Mouse (Mus musculus) neural tube, embryonic 11.5 days (tissue): ENCODE results near the gene Sorbs1. TPM values are rescaled to one million over a fixed set of nuclear protein-coding genes. Genes with fewer than 3 reads are reported as not detected.

Source experiments
- ATAC-seq: fragments of 200-750 bp; cut with Nextera tagmentation; 2 replicates; pipeline ENCODE4 v1.8.0; 2017; ENCODE audit warnings: moderate number of reproducible peaks, mild to moderate bottlenecking, moderate TSS enrichment, moderate library complexity; ENCODE audit not compliant: insufficient read depth, low FRiP score, low TSS enrichment
- DNase-seq: peaks from one replicate; pipeline ENCODE4 v3.0.0-alpha.2; 2015; ENCODE audit warnings: low spot score
- H3K27ac ChIP-seq: fragments of 300-500 bp; sonication (generic); 2 replicates; pipeline ENCODE4 v1.5.1; 2014; ENCODE audit warnings: low read depth, mild to moderate bottlenecking, low read length
- H3K27me3 ChIP-seq: fragments of 300-500 bp; sonication (generic); 2 replicates; pipeline ENCODE4 v1.6.1; 2014; ENCODE audit warnings: mild to moderate bottlenecking, low read length, mixed read lengths; ENCODE audit not compliant: control insufficient read depth, insufficient read depth
- H3K36me3 ChIP-seq: fragments of 300-500 bp; sonication (generic); 2 replicates; pipeline ENCODE4 v1.6.1; 2014; ENCODE audit warnings: mild to moderate bottlenecking, low read length, moderate library complexity, mixed read lengths; ENCODE audit not compliant: control insufficient read depth, insufficient read depth
- H3K4me1 ChIP-seq: fragments of 300-500 bp; sonication (generic); 2 replicates; pipeline ENCODE4 v1.6.1; 2014; ENCODE audit warnings: low read length, mixed read lengths; ENCODE audit not compliant: control insufficient read depth, insufficient read depth
- H3K4me2 ChIP-seq: fragments of 300-500 bp; sonication (generic); 2 replicates; pipeline ENCODE4 v1.6.1; 2014; ENCODE audit warnings: low read depth, mild to moderate bottlenecking, moderate library complexity
- H3K4me3 ChIP-seq: fragments of 300-500 bp; sonication (generic); 2 replicates; pipeline ENCODE4 v1.5.1; 2014; ENCODE audit warnings: low read depth, low read length
- H3K9ac ChIP-seq: fragments of 300-500 bp; sonication (generic); 2 replicates; pipeline ENCODE4 v1.6.1; 2014; ENCODE audit warnings: mild to moderate bottlenecking, low read length
- H3K9me3 ChIP-seq: fragments of 300-500 bp; sonication (generic); 2 replicates; pipeline ENCODE4 v1.6.1; 2016; ENCODE audit warnings: low read length; ENCODE audit not compliant: control insufficient read depth
- WGBS: fragments of 180-500 bp; shearing (Covaris S2); extraction: QIAGEN DNeasy Blood & Tissue Kit; methylation state at CpG from one replicate; pipeline ENCODE4 v1.1.7; 2014; 5-methylcytosine and 5-hydroxymethylcytosine counted together
- polyA plus RNA-seq: library from polyadenylated mRNA; unstranded; fragments of >200 nt; fragmentation: Nextera tagmentation; extraction: Ambion mirVana; gene quantifications from 2 replicates; pipeline ENCODE4 v1.2.1, GENCODE M21; 2014

The Sorbs1 gene
- polyA plus RNA-seq, 1 experiment from 2014 or later = 91.2 TPM

DNA sequence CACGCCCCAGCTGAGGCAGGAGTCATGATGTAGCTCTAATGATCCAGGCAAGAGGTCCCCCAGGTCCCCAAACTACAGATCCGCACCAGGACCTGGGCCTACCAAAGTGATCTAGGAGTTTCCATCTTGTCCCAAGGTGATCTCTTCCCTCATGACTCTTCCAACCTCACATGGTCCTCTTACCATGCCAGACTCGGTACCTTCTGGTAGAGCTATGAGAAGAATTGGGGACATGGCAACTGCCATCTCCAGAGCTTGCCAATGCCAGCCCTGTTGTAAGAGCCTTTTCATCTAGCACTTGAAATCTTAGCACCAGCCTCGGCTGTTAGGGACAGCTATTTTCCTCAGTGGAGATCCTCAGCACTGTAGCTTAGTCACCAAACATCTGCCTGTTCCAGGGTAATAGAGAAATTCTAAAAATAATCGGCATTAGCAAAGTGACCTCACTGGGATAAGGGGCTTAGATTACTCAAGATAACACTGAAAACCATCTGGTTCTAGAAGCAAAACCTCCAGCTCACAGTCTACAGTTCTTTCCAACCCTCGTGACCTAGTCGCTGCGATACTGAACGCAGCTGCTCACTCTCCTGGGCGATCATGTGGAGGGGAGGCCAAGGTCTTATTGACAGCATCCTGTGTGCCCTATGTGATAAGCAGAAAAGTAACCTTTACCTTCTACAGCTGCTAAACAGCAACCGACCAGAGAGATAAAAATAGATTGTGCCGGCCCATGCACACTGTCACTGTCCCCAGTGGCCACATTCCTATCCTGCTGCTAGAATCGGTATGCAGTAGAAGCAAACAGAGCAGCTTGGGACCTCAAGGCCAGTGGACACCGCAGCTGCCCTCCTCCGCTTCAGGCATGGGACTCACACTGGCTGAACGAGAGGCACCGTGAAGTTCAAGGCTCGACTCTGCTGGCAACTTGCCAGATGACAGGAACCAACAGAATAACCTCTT is 143.4 kb downstream of the Sorbs1 start:
- DNase-seq (no peak), ATAC-seq (no peak)
- H3K4me1 ChIP-seq = no peaks in the 10 kb centered on the region
- H3K9me3 ChIP-seq = no peaks in the 10 kb centered on the region
- no peak overlapping the region for H3K4me2 ChIP-seq
- WGBS = 85% methylated on average over 18 of the region's 18 CpGs
- no peaks in the 10 kb centered on the region for H3K36me3 ChIP-seq
- no peak overlapping the region for H3K4me3 ChIP-seq
- no peak overlapping the region for H3K9ac ChIP-seq
- H3K27me3 ChIP-seq = no peaks in the 10 kb centered on the region
- H3K27ac ChIP-seq = no peak overlapping the region

DNA sequence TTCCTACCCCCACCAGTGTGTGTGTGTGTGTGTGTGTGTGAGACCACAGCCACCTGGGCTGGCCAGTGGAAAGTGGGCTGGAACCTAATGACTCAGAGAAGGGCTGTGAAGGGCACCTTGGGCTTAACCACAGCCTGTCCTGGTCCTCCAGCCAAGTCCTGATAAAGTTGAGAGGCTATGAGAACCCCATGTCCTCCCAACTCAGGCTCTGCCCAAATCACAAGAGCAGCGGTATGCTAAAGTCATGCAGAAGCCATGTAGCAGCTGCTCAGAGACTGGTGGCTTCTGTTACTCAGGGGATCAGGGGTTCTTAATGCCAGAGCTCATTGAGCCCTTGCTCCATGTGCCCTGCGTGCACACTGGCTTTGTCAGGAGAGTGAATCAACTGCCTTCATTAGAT is 145.1 kb downstream of the Sorbs1 start:
- Histone ChIP-seq H3K4me2 (no peak overlapping the region), H3K27me3 (no peaks in the 10 kb centered on the region), H3K4me3 (no peak overlapping the region), H3K27ac (no peak overlapping the region), H3K4me1 (no peaks in the 10 kb centered on the region), H3K36me3 (no peaks in the 10 kb centered on the region; the same call in 1 of the 2 replicates), H3K9ac (no peak overlapping the region), H3K9me3 (no peaks in the 10 kb centered on the region)
- no peak for DNase-seq
- no peak for ATAC-seq
- 94% methylated on average over 2 of the region's 2 CpGs for WGBS

DNA sequence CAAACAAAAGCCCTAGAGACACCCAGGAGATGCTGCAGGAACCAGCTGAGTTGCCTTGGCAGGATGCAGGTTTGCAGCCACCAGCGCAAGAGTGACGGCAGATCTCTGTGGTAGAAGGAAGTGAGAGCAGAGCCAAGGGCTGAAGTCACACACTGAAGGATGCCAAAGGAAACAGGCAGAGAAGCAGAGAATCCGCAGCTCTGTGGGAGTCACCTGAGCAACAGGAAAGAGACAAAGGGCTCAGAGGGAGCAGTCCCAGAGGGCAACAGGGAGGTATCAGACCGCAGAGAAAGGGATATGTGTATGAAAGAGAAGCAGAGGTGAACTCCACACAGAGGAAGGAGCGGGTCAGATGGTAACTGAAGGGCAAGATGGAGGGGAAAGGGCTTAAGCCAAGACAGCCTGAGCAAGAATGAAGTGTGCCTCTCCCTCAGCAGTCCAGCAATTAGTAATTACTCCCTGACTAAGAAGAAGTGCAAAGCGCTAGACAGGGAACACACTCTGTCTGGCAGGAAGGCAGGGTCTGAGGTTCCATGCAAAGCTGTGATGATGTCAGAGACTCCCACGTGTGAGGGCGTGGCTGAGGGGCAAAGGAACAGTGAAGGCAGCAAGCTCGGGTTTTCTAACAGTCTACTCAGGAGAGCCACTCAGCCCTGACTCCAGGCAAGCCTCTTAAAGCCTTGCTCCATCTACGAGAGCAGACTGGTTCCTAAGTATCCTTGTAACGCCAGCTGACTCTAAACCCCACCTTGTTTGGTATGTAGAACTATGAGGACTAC is 147.2 kb downstream of the Sorbs1 start:
- Histone ChIP-seq H3K36me3 (no peaks in the 10 kb centered on the region; the same call in 1 of the 2 replicates), H3K9me3 (no peaks in the 10 kb centered on the region), H3K27ac (no peak overlapping the region), H3K4me3 (no peak overlapping the region), H3K4me2 (no peak overlapping the region), H3K9ac (no peak overlapping the region), H3K27me3 (no peaks in the 10 kb centered on the region), H3K4me1 (no peaks in the 10 kb centered on the region)
- no peak for ATAC-seq
- 48% methylated on average over 11 of the region's 11 CpGs for WGBS
- DNase-seq = peak; percentile 33

DNA sequence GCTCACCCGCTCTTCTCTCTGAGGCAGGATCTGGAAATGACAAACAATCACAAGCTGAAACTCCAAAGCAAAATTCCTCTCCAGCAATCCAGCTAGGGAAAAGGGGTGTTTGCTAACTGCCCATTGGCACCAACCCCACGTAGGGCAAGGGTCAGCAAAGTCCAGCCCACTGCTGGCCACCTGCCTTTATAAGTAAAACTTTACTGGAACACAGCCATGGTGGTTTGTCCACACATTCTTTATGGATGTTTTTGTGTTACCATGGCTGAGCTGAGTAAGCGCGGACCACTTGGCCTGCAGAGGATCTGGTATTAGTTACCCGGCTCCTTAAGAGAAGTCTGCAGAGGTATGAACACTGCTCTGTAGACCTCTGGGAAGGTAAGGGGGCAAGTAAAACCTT is 148.4 kb downstream of the Sorbs1 start:
- no peak for ATAC-seq
- Histone ChIP-seq H3K27me3 (no peaks in the 10 kb centered on the region), H3K9ac (no peak overlapping the region), H3K4me3 (no peak overlapping the region), H3K9me3 (no peaks in the 10 kb centered on the region), H3K27ac (no peak overlapping the region), H3K4me2 (no peak overlapping the region), H3K4me1 (no peaks in the 10 kb centered on the region), H3K36me3 (no peaks in the 10 kb centered on the region; the same call in 1 of the 2 replicates)
- WGBS = 88% methylated on average over 5 of the region's 5 CpGs
- DNase-seq = no peak

DNA sequence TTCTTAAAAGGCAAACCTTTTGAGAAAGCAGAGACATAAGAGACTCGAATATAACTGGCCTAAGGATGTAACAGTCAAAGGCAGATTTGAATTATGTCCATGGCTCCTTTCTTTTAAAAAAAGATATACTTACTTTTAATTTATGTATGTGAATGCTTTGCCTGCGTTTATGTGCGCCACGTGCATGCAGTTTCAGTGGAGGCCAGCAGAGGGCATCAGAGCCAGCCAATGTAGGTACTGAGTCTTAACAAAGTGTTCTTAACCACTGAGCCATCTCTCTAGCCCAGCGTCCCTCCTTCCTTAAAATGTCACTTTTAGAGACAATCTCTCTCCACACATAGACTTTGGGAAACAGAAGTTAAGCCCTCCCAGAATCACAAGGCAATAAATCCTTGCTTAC is 150.1 kb downstream of the Sorbs1 start:
- no peak overlapping the region for H3K27ac ChIP-seq
- no peaks in the 10 kb centered on the region; the same call in 1 of the 2 replicates for H3K36me3 ChIP-seq
- H3K9me3 ChIP-seq = no peaks in the 10 kb centered on the region
- WGBS = 95% methylated on average over 5 of the region's 5 CpGs
- H3K4me3 ChIP-seq = no peak overlapping the region
- H3K27me3 ChIP-seq = no peaks in the 10 kb centered on the region
- no peak for DNase-seq
- H3K9ac ChIP-seq = no peak overlapping the region
- H3K4me2 ChIP-seq = no peak overlapping the region
- no peaks in the 10 kb centered on the region for H3K4me1 ChIP-seq
- ATAC-seq = no peak

DNA sequence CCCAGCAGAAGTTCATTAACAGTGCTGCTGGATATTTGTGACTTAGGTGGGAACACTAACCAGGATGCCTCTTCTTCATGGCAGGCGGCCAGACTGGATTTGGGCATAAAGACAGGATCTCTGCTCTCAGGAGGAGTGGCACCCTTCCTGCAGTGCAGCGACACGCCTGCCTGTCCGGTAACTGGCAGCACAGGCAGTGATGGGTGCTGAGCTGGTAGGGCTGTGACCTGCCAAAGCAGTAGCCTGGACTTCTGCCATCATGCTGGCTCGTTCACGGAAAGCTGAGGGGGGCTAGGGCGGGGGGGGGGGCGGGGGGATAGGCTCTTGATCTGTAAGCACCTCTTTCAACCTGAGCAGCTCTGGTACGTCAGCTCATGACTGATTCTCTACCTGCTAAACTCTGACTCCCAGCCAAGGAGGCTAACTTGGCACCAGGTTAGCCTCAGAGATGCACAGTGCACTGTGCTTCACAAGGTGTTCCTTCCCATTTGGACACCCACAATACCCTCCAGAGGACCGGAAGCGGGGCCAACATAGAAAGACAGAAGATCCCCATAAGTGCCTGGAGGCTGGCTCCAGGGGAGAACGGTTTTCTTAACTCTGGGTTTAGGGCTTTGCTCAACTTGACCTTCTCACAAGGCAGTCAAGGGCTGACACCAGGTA is 151.2 kb downstream of the Sorbs1 start:
- 86% methylated on average over 12 of the region's 12 CpGs for WGBS
- H3K4me1 ChIP-seq = no peaks in the 10 kb centered on the region
- no peak for ATAC-seq

DNA sequence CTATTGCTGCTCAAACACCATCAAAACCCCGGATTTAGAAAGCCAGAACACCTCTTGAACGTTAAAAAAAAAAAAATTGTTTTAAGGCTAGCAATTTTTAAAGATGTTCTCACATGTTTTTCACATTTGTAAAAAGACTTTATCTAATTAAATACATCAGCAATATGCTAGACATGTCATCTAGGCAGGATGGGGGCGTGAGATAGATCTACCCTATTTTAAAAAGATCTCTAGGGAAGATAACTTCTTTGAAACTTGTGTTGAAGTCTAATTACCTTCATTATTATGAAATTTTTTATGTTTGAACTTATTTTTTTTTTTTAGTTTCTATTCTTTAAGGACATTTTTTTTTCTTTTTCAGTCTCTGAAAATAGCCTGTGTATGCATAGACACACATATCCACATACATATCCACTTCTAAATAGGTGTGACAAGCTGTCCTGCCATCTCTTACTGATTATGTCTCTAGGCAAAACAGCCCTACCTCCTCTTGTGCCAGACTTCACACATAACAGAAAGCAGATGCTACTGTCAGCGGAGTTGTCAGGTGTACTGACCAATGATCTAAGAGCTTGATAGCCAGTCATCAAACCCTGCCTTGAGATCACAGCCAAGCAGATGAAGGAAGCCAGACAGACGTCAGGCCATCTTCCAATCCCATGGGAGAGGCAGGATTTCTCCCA is 153.7 kb downstream of the Sorbs1 start:
- no peak overlapping the region for H3K9ac ChIP-seq
- no peak overlapping the region for H3K4me3 ChIP-seq
- H3K27me3 ChIP-seq = no peaks in the 10 kb centered on the region
- DNase-seq (no peak), ATAC-seq (no peak)
- H3K27ac ChIP-seq = no peak overlapping the region
- no peaks in the 10 kb centered on the region; the same call in 1 of the 2 replicates for H3K36me3 ChIP-seq
- no peak overlapping the region for H3K4me2 ChIP-seq
- WGBS = 85% methylated on average over 5 of the region's 5 CpGs
- H3K9me3 ChIP-seq = no peaks in the 10 kb centered on the region
- H3K4me1 ChIP-seq = no peaks in the 10 kb centered on the region

More for the DNA sequence above, 151.2 kb downstream of the Sorbs1 start:
- Histone ChIP-seq H3K9ac (no peak overlapping the region), H3K4me3 (no peak overlapping the region), H3K27me3 (no peaks in the 10 kb centered on the region), H3K9me3 (no peaks in the 10 kb centered on the region), H3K4me2 (no peak overlapping the region), H3K36me3 (no peaks in the 10 kb centered on the region; the same call in 1 of the 2 replicates), H3K27ac (no peak overlapping the region)
- no peak for DNase-seq
